In genomic region chr9:89974463-89974931, GRCm38 (mm10) we compare ENCODE assay signal across 14 mouse cellular contexts.
DNase-seq lines count a peak whose midpoint lies in the region; ATAC-seq and TF ChIP-seq lines count a peak whose summit lies in the region.
"Had no signal": no experiment of that assay in that cellular context is flagged by ENCODE, and none has a peak within 500 bp of the region (broad histone marks: within the 10 kb centered on the region; RNA-seq: fewer than 3 reads in every experiment).

No protein-coding gene starts in this region.

- H3K27ac ChIP-seq in forebrain, embryonic 14.5 days (ENCODE audit: low read depth, low read length) = peak overlapping the region; percentile 66; the same call in 1 of the 2 replicates
- no peak overlapping the region for H3K27ac ChIP-seq in forebrain, embryonic 11.5 days (ENCODE audit: low read depth, low read length)
- no peak overlapping the region for H3K27ac ChIP-seq in lung, embryonic 16.5 days (ENCODE audit: low read length)
- H3K27ac ChIP-seq in forebrain, embryonic 16.5 days (ENCODE audit: low read length) = peak overlapping the region; percentile 58; the same call in 1 of the 2 replicates
- no peak overlapping the region for H3K27ac ChIP-seq in lung, postnatal 0 days (ENCODE audit: low read length)
- H3K27ac ChIP-seq: left cerebral cortex, adult 2 months; liver, embryonic 13.5 days; macrophage had no signal

- peak; percentile 76 for DNase-seq in forebrain, embryonic 14.5 days (ENCODE audit: low spot score)
- no peak for DNase-seq in forebrain, embryonic 11.5 days (ENCODE audit: low spot score)
- DNase-seq in lung, postnatal 25 days (ENCODE audit: low spot score) = no peak
- peak; percentile 10 for DNase-seq in brain, embryonic 18.5 days (ENCODE audit: low read depth, low spot score)
- DNase-seq in lung, postnatal 0 days (ENCODE audit: low spot score) = no peak
- no peak for DNase-seq in ovary, postnatal 10 days (ENCODE audit: low spot score)
- DNase-seq: liver, embryonic 13.5 days; thymus, adult 18-20 months had no signal

- ATAC-seq in forebrain, embryonic 14.5 days = peak; percentile 64; the same call in 1 of the 2 replicates
- ATAC-seq in forebrain, embryonic 11.5 days (replicated peaks; ENCODE audit: low FRiP score) = no peak
- ATAC-seq in lung, embryonic 16.5 days (ENCODE audit: low read depth) = peak; percentile 11; the same call in 1 of the 2 replicates
- peak; percentile 71 for ATAC-seq in forebrain, embryonic 16.5 days
- no peak for ATAC-seq in lung, postnatal 0 days

- no peaks in the 10 kb centered on the region for H3K27me3 ChIP-seq in forebrain, embryonic 14.5 days (replicated peaks; ENCODE audit: control insufficient read depth, insufficient read depth, low read length)
- H3K27me3 ChIP-seq in forebrain, embryonic 11.5 days (ENCODE audit: control insufficient read depth, insufficient read depth, low read length) = no peaks in the 10 kb centered on the region
- no peaks in the 10 kb centered on the region for H3K27me3 ChIP-seq in lung, embryonic 16.5 days (ENCODE audit: control insufficient read depth, insufficient read depth, low read depth, low read length)
- no peaks in the 10 kb centered on the region for H3K27me3 ChIP-seq in forebrain, embryonic 16.5 days (replicated peaks; ENCODE audit: control insufficient read depth, insufficient read depth, low read length)
- H3K27me3 ChIP-seq in lung, postnatal 0 days (replicated peaks; ENCODE audit: insufficient read depth, low read length) = no peaks in the 10 kb centered on the region
- H3K27me3 ChIP-seq: liver, embryonic 13.5 days had no signal

- H3K9me3 ChIP-seq in forebrain, embryonic 14.5 days (replicated peaks; ENCODE audit: control insufficient read depth, low read length) = no peaks in the 10 kb centered on the region
- H3K9me3 ChIP-seq in forebrain, embryonic 11.5 days (ENCODE audit: control insufficient read depth, low read length) = no peaks in the 10 kb centered on the region
- no peaks in the 10 kb centered on the region for H3K9me3 ChIP-seq in lung, embryonic 16.5 days (ENCODE audit: control insufficient read depth, low read length)
- no peaks in the 10 kb centered on the region for H3K9me3 ChIP-seq in forebrain, embryonic 16.5 days (ENCODE audit: control insufficient read depth, low read length)
- H3K9me3 ChIP-seq in lung, postnatal 0 days (ENCODE audit: low read length) = no peaks in the 10 kb centered on the region
- H3K9me3 ChIP-seq: heart, embryonic 12.5 days; liver, embryonic 13.5 days had no signal

- no peak for TF ChIP-seq CTCF in lung, postnatal 0 days (IDR thresholded peaks at IDR 0.05)

- H3K4me2 ChIP-seq in forebrain, embryonic 14.5 days (ENCODE audit: low read length) = no peak overlapping the region
- no peak overlapping the region for H3K4me2 ChIP-seq in forebrain, embryonic 11.5 days (ENCODE audit: low read depth, low read length, severe bottlenecking)
- no peak overlapping the region for H3K4me2 ChIP-seq in lung, embryonic 16.5 days (ENCODE audit: low read depth, low read length)
- H3K4me2 ChIP-seq in forebrain, embryonic 16.5 days (ENCODE audit: low read length) = no peak overlapping the region
- H3K4me2 ChIP-seq in lung, postnatal 0 days (replicated peaks; ENCODE audit: low read depth, low read length) = no peak overlapping the region
- H3K4me2 ChIP-seq: heart, embryonic 12.5 days; liver, embryonic 13.5 days had no signal

- H3K36me3 ChIP-seq in forebrain, embryonic 14.5 days (ENCODE audit: control insufficient read depth, insufficient read depth, low read length) = no peaks in the 10 kb centered on the region
- no peaks in the 10 kb centered on the region for H3K36me3 ChIP-seq in forebrain, embryonic 11.5 days (ENCODE audit: control insufficient read depth, insufficient read depth, low read length)
- H3K36me3 ChIP-seq in lung, embryonic 16.5 days (ENCODE audit: control insufficient read depth, insufficient read depth, low read length) = no peaks in the 10 kb centered on the region
- no peaks in the 10 kb centered on the region for H3K36me3 ChIP-seq in forebrain, embryonic 16.5 days (ENCODE audit: control insufficient read depth, insufficient read depth)
- no peaks in the 10 kb centered on the region for H3K36me3 ChIP-seq in lung, postnatal 0 days (ENCODE audit: insufficient read depth, low read length)
- H3K36me3 ChIP-seq: G1E; heart, embryonic 12.5 days; liver, embryonic 13.5 days had no signal

- no peaks in the 10 kb centered on the region; the same call in 1 of the 2 replicates for H3K4me1 ChIP-seq in forebrain, embryonic 14.5 days (ENCODE audit: control insufficient read depth, insufficient read depth, low read length)
- no peaks in the 10 kb centered on the region for H3K4me1 ChIP-seq in forebrain, embryonic 11.5 days (replicated peaks; ENCODE audit: control insufficient read depth, insufficient read depth, low read length)
- peaks cover 12% of the 10 kb centered on the region for H3K4me1 ChIP-seq in lung, embryonic 16.5 days (replicated peaks; ENCODE audit: control insufficient read depth, insufficient read depth, low read length)
- H3K4me1 ChIP-seq in forebrain, embryonic 16.5 days (replicated peaks; ENCODE audit: control insufficient read depth, insufficient read depth, low read length) = peaks cover 9% of the 10 kb centered on the region
- peaks cover 6% of the 10 kb centered on the region; the same call in 1 of the 2 replicates for H3K4me1 ChIP-seq in lung, postnatal 0 days (ENCODE audit: insufficient read depth, low read depth, low read length)
- H3K4me1 ChIP-seq: liver, embryonic 13.5 days had no signal

- no peak overlapping the region for H3K9ac ChIP-seq in forebrain, embryonic 14.5 days (ENCODE audit: low read length)
- no peak overlapping the region for H3K9ac ChIP-seq in forebrain, embryonic 11.5 days (ENCODE audit: low read length)
- H3K9ac ChIP-seq in lung, embryonic 16.5 days (ENCODE audit: low read length) = no peak overlapping the region
- no peak overlapping the region for H3K9ac ChIP-seq in forebrain, embryonic 16.5 days (replicated peaks; ENCODE audit: low read depth, low read length)
- no peak overlapping the region for H3K9ac ChIP-seq in lung, postnatal 0 days (replicated peaks; ENCODE audit: low read depth)
- H3K9ac ChIP-seq: heart, embryonic 12.5 days; liver, embryonic 13.5 days had no signal

- WGBS in forebrain, embryonic 14.5 days = 63% methylated on average over 10 of the region's 10 CpGs
- WGBS in forebrain, embryonic 11.5 days = 85% methylated on average over 10 of the region's 10 CpGs
- WGBS in lung, embryonic 16.5 days = 63% methylated on average over 10 of the region's 10 CpGs
- 49% methylated on average over 10 of the region's 10 CpGs for WGBS in forebrain, embryonic 16.5 days
- 59% methylated on average over 10 of the region's 10 CpGs for WGBS in lung, postnatal 0 days

- TF ChIP-seq EP300 in lung, postnatal 0 days (IDR thresholded peaks at IDR 0.05) = no peak

- no peak overlapping the region for H3K4me3 ChIP-seq in forebrain, embryonic 14.5 days (ENCODE audit: low read depth, low read length)
- H3K4me3 ChIP-seq in forebrain, embryonic 11.5 days (ENCODE audit: low read depth, low read length) = no peak overlapping the region
- no peak overlapping the region for H3K4me3 ChIP-seq in lung, embryonic 16.5 days (ENCODE audit: low read length)
- no peak overlapping the region for H3K4me3 ChIP-seq in forebrain, embryonic 16.5 days (replicated peaks; ENCODE audit: low read length)
- no peak overlapping the region for H3K4me3 ChIP-seq in lung, postnatal 0 days (ENCODE audit: low read depth, low read length)
- H3K4me3 ChIP-seq: heart, embryonic 12.5 days; left cerebral cortex, adult 2 months; liver, embryonic 13.5 days had no signal

Comparison
In these comparisons a context has a peak if more than half of its experiments do, and no peak if none do; other contexts are left out.
1. ATAC-seq: peak in forebrain, embryonic 14.5 days (single experiment), lung, embryonic 16.5 days (single experiment) and forebrain, embryonic 16.5 days (single experiment); none in forebrain, embryonic 11.5 days (single experiment) and lung, postnatal 0 days (single experiment).
2. DNase-seq: peak in forebrain, embryonic 14.5 days (single experiment) and brain, embryonic 18.5 days (single experiment); none in forebrain, embryonic 11.5 days (single experiment), lung, postnatal 25 days (single experiment), lung, postnatal 0 days (single experiment) and ovary, postnatal 10 days (single experiment).
3. H3K27ac ChIP-seq: peak in forebrain, embryonic 14.5 days (single experiment) and forebrain, embryonic 16.5 days (single experiment); none in forebrain, embryonic 11.5 days (single experiment), lung, embryonic 16.5 days (single experiment) and lung, postnatal 0 days (single experiment).